Mouse (Mus musculus) frontal cortex, adult 2 months (tissue): ENCODE data around the gene Mvb12b. TPM values are rescaled to one million over a fixed set of nuclear protein-coding genes. Genes with fewer than 3 reads are reported as not detected.

ENCODE experiments used
- DNase-seq, 2 experiments: peaks; one replicate each; pipeline ENCODE4 v3.0.0; 2022; ENCODE audit warnings: low spot score in 1 of 2; ENCODE audit errors: extremely low spot score in 1 of 2
- polyA plus RNA-seq: library from polyadenylated mRNA; depleted of rRNA; stranded (reverse); fragments of >200 nt; gene quantifications from 2 replicates; pipeline ENCODE4 v1.2.3, GENCODE M21; 2012; rRNA removed

Mvb12b gene
- polyA plus RNA-seq, 1 experiment = 78.7 TPM

DNA sequence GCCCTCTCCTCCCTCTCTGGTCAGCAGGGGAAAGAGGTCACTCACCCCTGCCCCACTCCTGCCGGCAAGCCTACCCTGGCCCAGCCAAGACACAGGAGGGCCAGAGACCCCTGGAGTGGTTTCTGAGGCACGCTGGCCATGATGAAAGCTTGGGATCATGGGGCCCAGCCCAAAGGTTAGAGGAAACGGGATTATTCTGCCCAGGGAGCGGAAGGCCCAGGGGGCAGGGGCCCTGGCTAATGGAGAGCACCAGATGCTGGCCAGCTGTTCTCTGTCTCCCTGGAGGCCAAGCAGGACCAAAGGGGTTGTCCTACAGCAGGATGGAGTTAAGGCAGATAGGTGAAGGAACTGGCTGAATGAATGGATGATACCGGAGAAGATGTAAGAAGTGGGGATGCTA is 184.5 kb downstream of the Mvb12b start:
- no peak for DNase-seq

DNA sequence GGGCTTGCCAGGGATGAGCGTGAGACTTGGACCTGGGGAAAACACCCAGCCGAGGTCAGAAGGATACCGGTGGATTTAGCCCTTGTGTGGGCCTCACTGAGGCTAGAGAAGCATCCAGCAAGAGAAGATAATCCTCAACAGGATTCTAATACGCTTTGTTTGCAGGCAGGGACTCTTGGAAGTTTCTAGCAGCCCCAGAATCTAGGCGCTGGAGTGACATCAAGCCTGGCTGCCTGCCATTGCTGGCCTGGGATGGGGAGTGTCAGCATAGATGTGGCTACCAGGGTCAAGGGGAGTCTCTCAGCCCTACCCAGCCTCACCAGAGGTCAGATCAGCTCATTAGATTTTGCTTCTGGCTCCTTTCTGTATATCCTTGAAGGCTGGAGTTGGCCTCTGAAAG is 185.0 kb downstream of the Mvb12b start:
- no peak for DNase-seq

DNA sequence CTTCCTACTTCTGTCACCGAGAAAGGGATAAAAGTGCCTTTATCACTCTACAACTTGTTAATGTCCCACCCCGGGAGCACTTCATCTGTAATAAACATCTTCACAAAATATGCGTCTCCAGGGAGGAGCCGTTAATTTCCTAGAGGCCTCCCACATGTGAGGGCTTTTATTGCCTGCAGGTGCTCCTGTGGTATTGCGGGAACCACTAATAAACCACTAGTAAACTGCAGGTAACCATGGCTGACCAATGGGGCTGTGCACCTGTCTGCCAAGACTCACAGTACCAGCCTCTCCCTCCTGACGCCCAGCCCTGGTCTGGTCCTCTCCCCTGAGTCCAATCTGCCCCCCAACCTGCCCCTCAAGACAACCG is 186.3 kb downstream of the Mvb12b start:
- DNase-seq = no peak

DNA sequence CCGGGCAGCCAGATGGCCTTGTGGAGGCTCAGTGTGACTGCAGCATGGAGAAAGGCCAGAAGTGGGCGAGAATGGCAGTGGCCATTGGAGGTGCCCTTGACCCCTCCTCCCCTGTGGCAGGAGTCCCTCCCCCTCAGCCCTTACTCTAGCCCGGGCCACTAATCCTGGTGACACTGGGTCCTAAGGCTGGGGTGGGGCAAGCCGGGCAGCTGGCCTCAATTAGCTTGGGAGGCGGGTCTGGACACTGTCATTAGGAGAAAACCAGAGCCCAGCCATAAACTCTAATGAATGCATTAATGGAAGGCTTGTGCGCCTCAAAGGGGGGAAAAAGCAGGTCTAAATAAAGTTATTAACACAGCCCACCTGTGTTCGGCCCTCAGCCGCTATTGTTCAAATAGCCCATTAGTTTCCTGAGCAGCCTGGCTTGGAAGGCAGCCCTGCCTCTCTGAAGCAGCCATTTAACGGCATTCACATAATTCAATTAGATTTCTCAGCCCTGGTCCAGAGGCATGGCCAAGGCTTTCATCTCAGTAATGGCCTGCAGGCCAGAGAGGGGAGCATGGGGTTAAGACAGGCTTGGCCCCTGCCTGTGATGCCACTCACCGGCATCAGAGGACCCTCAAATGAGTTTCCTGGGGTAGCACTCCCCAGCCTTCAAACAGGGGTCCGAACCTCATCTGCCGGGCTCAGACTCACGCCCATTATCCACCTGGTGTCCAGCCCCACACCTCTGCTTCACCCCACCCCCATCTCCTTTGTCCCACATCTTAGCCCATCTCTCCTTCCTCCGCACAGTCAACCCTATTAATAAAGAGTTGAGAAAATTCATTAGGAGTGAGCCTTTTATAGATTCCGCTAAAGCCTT is 186.9 kb downstream of the Mvb12b start:
- no peak for DNase-seq

DNA sequence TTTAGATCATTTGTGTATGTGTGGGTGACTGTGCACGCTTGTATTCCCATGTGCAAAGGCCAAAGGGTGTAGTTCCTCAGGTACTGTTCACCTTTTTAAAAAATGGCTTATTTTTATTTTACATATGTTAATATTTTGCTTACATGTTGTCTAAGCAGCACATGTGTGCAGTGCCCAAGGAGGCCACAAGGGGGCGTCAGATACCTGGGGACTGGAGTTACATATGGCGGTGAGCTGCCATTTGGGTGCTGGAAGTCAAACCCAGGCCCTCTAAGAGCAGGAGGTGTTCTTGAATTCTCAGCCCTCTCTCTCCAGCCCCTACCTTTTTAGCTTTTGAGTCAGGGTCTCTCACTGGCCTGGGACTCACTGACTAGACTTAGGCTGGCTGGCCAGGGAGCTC is 188.8 kb downstream of the Mvb12b start:
- no peak for DNase-seq

DNA sequence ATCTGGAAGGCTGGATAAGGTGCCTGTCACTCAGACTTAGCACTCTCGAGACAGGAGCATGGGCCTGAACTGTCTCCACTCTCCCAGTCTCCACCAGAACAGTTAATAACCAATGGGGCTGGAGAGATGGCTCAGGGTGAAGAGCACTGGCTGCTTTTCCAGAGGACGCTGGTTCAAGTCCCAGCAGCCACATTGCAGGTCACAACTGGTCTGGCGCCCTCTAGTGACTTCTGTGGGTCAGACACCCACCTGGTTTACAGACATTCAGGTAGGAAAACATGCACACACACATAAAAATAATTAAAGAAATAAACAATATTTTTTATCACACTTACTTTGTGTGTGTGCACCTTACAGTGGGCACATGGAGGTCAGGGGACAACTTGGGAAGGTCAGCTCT is 191.3 kb downstream of the Mvb12b start:
- no peak for DNase-seq

DNA sequence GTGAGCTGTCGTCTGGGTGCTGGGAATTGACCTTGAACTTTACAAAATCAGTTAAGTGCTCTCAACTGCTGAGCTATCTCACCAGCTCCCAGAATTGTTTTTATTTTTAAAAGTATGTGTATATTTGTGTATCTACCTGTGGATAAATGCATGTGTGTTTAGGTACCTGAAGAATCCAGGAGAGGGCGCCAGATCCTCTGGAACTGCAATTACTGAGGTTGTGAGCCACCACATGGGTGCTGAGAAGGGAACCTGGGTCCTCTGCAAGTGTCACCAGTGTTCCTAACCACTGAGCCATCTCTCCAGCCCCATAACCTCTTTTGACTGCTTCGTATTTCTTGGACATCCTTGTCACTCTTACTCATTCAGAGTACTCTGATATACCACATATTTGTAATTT is 193.8 kb downstream of the Mvb12b start:
- DNase-seq = no peak

DNA sequence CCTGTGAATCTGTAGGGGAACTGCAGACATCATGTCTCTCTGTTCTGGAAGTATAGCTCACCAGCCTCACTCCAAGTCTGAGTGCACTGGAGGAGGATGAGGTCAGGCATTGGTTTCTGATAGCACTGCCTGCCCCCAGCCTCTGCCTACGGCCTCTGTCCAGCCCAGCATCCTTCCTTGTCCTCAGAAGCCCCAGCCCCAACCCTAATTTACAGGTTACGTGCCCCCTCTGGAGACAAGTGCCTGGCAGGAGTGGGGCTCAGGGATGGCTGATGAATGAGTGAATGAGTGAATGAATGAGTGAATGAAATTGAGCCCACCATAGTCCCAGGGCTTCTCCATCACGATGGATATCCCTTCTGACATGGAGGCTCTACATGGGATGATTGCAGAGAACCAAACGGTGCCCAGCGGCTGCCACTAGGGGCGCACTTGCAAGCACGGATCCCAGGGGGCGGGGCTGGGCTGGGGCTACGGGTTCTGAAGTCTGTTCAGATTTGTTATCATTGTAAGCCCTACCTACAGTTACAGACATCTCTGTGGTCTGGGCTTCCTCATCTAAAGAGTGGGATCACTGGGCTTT is 197.8 kb downstream of the Mvb12b start:
- no peak for DNase-seq

DNA sequence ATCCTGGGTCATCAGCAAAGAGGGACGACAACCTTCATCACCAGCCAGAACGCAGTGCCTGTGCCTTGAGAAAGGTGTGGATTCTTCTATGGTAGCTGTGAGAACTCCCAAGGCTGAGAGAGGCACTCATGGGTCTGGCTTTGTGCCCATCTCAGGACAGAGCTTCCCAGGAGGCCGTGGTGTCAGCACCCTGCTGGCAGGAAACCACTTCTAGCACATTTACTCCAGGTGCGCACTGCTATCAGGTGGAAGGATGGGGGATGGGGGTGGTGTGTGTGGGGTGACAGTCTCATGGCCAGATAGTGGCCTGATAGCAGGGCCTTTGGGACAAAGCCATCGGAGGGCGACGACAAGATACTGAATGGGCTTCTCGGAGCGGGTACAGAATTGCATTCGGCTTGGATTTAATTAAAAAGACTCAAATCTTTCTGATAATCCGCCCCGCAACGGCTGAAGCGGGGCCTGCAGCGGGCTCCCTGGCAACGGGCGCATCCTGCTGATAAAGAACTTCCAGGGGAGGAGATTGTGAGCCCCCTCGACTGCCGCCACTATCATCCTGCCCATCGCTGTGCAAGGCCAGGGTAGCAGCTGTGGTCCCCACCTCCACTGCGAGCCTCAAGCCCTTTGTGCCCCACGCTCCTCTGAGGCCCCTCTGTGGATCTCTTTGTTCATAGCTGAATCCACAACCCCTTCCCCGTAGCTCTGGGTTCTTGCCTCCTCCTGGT is 198.4 kb downstream of the Mvb12b start:
- DNase-seq = no peak

DNA sequence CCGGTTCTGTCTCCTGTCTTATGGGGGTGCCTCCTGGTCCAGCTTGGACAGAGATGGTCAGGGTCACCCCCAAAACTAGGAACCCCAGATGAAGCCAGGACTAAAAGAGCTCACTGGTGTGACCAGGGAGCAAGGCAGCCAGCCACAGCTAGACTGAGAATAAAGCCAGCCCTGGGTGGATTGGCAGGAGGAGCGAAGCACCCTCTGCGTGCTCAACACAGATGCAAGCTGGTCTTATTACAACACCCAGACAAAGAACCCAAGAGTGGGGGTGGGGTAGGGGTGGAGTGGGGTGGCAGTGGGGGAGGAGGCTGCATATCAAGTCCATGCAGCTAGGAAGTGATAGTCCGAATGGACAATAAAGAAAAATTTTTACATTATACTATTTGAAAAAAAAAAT is 204.2 kb downstream of the Mvb12b start:
- DNase-seq = no peak

DNA sequence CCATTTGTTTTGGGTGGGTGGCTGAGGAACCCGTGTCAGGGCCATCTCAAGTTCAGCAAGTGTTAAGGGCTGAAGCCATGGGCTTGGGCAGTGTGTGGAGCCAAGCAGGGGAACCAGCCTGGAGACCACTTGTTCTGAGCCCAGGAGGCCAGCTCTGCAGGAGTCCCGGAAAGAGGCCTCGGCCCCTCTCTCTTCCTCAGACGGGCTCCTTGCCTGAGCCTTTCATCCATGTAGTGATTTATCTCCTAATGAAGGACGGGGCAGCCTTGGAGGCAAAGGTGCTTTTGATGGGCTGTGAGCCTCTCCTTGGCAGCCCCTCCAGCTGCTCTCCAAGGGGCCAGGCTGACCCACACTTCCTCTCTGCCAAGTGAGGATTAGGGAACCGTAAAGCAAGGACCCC is 204.7 kb downstream of the Mvb12b start:
- DNase-seq = no peak

DNA sequence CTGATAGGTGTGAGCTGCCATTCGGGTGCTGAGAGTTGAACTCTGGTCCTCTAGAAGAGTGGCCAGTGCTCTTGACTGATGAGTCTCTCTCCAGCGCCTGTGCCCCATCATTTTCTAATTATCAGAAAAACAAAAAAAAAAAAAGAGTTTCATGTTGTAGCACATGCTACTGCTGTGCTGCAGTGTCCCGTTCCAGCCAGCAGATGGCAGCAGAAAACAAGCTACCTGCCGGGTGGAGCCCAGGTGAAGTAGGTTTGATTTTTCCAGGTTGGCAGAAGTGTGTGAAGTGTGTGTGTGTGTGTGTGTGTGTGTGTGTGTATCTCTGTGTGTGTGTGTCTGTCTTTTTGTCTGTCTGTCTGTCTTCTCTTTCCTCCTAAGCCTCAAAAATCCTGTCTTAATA is 205.5 kb downstream of the Mvb12b start:
- peak in 1 of 2 experiments; percentile 80 for DNase-seq

Other genes with a start within 250 kb of the Mvb12b start
- 0.36 and 0.38 TPM in 2 replicates for gene Lmx1b, start 247.4 kb downstream of the Mvb12b start, polyA plus RNA-seq